Mouse (Mus musculus): ENCODE results near the gene Itpk1. TPM values are rescaled to one million over a fixed set of nuclear protein-coding genes. Genes with fewer than 3 reads are reported as not detected.
A peak's percentile ranks its signal among the peaks of the same experiment; 100 is the strongest.

Gene Itpk1
- polyA plus RNA-seq, 1 experiment: 34.2 TPM

GRCm38 (mm10) chr12:102706833-102707463 lies 2.2 kb upstream of the Itpk1 start:
- no peak for DNase-seq
- WGBS: 94% methylated on average over 10 of the region's 10 CpGs
- Histone ChIP-seq H3K27ac (ENCODE audit: control insufficient read depth, insufficient read depth, low read length) (no peak overlapping the region), H3K4me1 (replicated peaks; ENCODE audit: control insufficient read depth, insufficient read depth, low read length) (peaks cover 26% of the 10 kb centered on the region), H3K27me3 (ENCODE audit: control insufficient read depth, insufficient read depth, low read length) (no peaks in the 10 kb centered on the region), H3K4me3 (ENCODE audit: control insufficient read depth, insufficient read depth, low read length) (no peak overlapping the region), H3K36me3 (ENCODE audit: control insufficient read depth, insufficient read depth, low read length) (no peaks in the 10 kb centered on the region)
- TF ChIP-seq CTCF (IDR thresholded peaks at IDR 0.05; ENCODE audit: borderline replicate concordance, control insufficient read depth, extremely low read depth, insufficient read depth, low read length, poor library complexity) (no peak), POLR2A (IDR thresholded peaks at IDR 0.05; ENCODE audit: control insufficient read depth, extremely low read depth, insufficient read depth, low read length, poor library complexity) (no peak)

- TF ChIP-seq POLR2A (IDR thresholded peaks at IDR 0.05; ENCODE audit: control insufficient read depth, extremely low read depth, insufficient read depth, low read length, poor library complexity) (no peak), CTCF (IDR thresholded peaks at IDR 0.05; ENCODE audit: borderline replicate concordance, control insufficient read depth, extremely low read depth, insufficient read depth, low read length, poor library complexity) (no peak)
- H3K4me1 ChIP-seq (replicated peaks; ENCODE audit: control insufficient read depth, insufficient read depth, low read length): peaks cover 31% of the 10 kb centered on the region
- WGBS: 90% methylated on average over 6 of the region's 6 CpGs
- no peaks in the 10 kb centered on the region for H3K27me3 ChIP-seq (ENCODE audit: control insufficient read depth, insufficient read depth, low read length)
- H3K27ac ChIP-seq (ENCODE audit: control insufficient read depth, insufficient read depth, low read length): no peak overlapping the region
- no peak for DNase-seq
- H3K4me3 ChIP-seq (ENCODE audit: control insufficient read depth, insufficient read depth, low read length): no peak overlapping the region
- H3K36me3 ChIP-seq (ENCODE audit: control insufficient read depth, insufficient read depth, low read length): no peaks in the 10 kb centered on the region
These were observed 1.3 kb upstream of the Itpk1 start for GRCm38 (mm10) chr12:102705906-102706640.

GRCm38 (mm10) chr12:102705216-102705871 lies 614 bp upstream of the Itpk1 start:
- TF ChIP-seq CTCF (IDR thresholded peaks at IDR 0.05; ENCODE audit: borderline replicate concordance, control insufficient read depth, extremely low read depth, insufficient read depth, low read length, poor library complexity) (peak; percentile 100), POLR2A (IDR thresholded peaks at IDR 0.05; ENCODE audit: control insufficient read depth, extremely low read depth, insufficient read depth, low read length, poor library complexity) (no peak)
- no peak overlapping the region for H3K27ac ChIP-seq (ENCODE audit: control insufficient read depth, insufficient read depth, low read length)
- no peaks in the 10 kb centered on the region for H3K27me3 ChIP-seq (ENCODE audit: control insufficient read depth, insufficient read depth, low read length)
- H3K36me3 ChIP-seq (ENCODE audit: control insufficient read depth, insufficient read depth, low read length): no peaks in the 10 kb centered on the region
- H3K4me1 ChIP-seq (replicated peaks; ENCODE audit: control insufficient read depth, insufficient read depth, low read length): peaks cover 37% of the 10 kb centered on the region
- DNase-seq: peak; percentile 89
- H3K4me3 ChIP-seq (ENCODE audit: control insufficient read depth, insufficient read depth, low read length): peak overlapping the region; percentile 65
- WGBS: 3% methylated on average over 45 of the region's 45 CpGs

GRCm38 (mm10) chr12:102703921-102704408 lies 765 bp downstream of the Itpk1 start:
- TF ChIP-seq CTCF (IDR thresholded peaks at IDR 0.05; ENCODE audit: borderline replicate concordance, control insufficient read depth, extremely low read depth, insufficient read depth, low read length, poor library complexity): no peak
- TF ChIP-seq POLR2A (IDR thresholded peaks at IDR 0.05; ENCODE audit: control insufficient read depth, extremely low read depth, insufficient read depth, low read length, poor library complexity): no peak
- H3K36me3 ChIP-seq (ENCODE audit: control insufficient read depth, insufficient read depth, low read length): no peaks in the 10 kb centered on the region
- peak overlapping the region; percentile 15; the same call in 1 of the 2 replicates for H3K27ac ChIP-seq (ENCODE audit: control insufficient read depth, insufficient read depth, low read length)
- H3K27me3 ChIP-seq (ENCODE audit: control insufficient read depth, insufficient read depth, low read length): no peaks in the 10 kb centered on the region
- no peak for DNase-seq
- WGBS: under 1% methylated on average over 17 of the region's 17 CpGs
- peak overlapping the region; percentile 85 for H3K4me3 ChIP-seq (ENCODE audit: control insufficient read depth, insufficient read depth, low read length)
- H3K4me1 ChIP-seq (replicated peaks; ENCODE audit: control insufficient read depth, insufficient read depth, low read length): peaks cover 45% of the 10 kb centered on the region

GRCm38 (mm10) chr12:102703441-102703840 lies 1.3 kb downstream of the Itpk1 start:
- 29% methylated on average over 6 of the region's 6 CpGs for WGBS
- TF ChIP-seq POLR2A (IDR thresholded peaks at IDR 0.05; ENCODE audit: control insufficient read depth, extremely low read depth, insufficient read depth, low read length, poor library complexity) (no peak), CTCF (IDR thresholded peaks at IDR 0.05; ENCODE audit: borderline replicate concordance, control insufficient read depth, extremely low read depth, insufficient read depth, low read length, poor library complexity) (no peak)
- Histone ChIP-seq H3K4me1 (replicated peaks; ENCODE audit: control insufficient read depth, insufficient read depth, low read length) (peaks cover 50% of the 10 kb centered on the region), H3K36me3 (ENCODE audit: control insufficient read depth, insufficient read depth, low read length) (no peaks in the 10 kb centered on the region), H3K27me3 (ENCODE audit: control insufficient read depth, insufficient read depth, low read length) (no peaks in the 10 kb centered on the region), H3K27ac (ENCODE audit: control insufficient read depth, insufficient read depth, low read length) (0 out of 2 replicates have a peak overlapping the region, but pooled peaks have one; percentile 15), H3K4me3 (ENCODE audit: control insufficient read depth, insufficient read depth, low read length) (peak overlapping the region; percentile 85)
- DNase-seq: no peak

GRCm38 (mm10) chr12:102703111-102703412 lies 1.7 kb downstream of the Itpk1 start:
- H3K4me3 ChIP-seq (ENCODE audit: control insufficient read depth, insufficient read depth, low read length): peak overlapping the region; percentile 32; the same call in 1 of the 2 replicates
- WGBS: 14% methylated on average over 4 of the region's 4 CpGs
- no peaks in the 10 kb centered on the region for H3K36me3 ChIP-seq (ENCODE audit: control insufficient read depth, insufficient read depth, low read length)
- TF ChIP-seq POLR2A (IDR thresholded peaks at IDR 0.05; ENCODE audit: control insufficient read depth, extremely low read depth, insufficient read depth, low read length, poor library complexity) (no peak), CTCF (IDR thresholded peaks at IDR 0.05; ENCODE audit: borderline replicate concordance, control insufficient read depth, extremely low read depth, insufficient read depth, low read length, poor library complexity) (no peak)
- DNase-seq: no peak
- H3K4me1 ChIP-seq (replicated peaks; ENCODE audit: control insufficient read depth, insufficient read depth, low read length): peaks cover 54% of the 10 kb centered on the region
- H3K27ac ChIP-seq (ENCODE audit: control insufficient read depth, insufficient read depth, low read length): peak overlapping the region; percentile 77; the same call in 1 of the 2 replicates
- no peaks in the 10 kb centered on the region for H3K27me3 ChIP-seq (ENCODE audit: control insufficient read depth, insufficient read depth, low read length)
